Mouse (Mus musculus) layer of hippocampus, postnatal 14 days (tissue): ENCODE data around the gene Pepd. TPM values are rescaled to one million over a fixed set of nuclear protein-coding genes. Genes with fewer than 3 reads are reported as not detected.

Experiments used
- DNase-seq, 2 experiments: peaks; one replicate each; pipeline ENCODE4 v3.0.0; 2021 to 2022; ENCODE audit warnings: low spot score in 2 of 2, mixed read lengths in 1 of 2
- total RNA-seq, 2 experiments: library from RNA; stranded (reverse); gene quantifications; 2 replicates each; pipeline ENCODE4 v1.2.3; 2021

Pepd gene
- total RNA-seq, 2 experiments from 2014 or later = 34.9 to 35.6 TPM

DNA sequence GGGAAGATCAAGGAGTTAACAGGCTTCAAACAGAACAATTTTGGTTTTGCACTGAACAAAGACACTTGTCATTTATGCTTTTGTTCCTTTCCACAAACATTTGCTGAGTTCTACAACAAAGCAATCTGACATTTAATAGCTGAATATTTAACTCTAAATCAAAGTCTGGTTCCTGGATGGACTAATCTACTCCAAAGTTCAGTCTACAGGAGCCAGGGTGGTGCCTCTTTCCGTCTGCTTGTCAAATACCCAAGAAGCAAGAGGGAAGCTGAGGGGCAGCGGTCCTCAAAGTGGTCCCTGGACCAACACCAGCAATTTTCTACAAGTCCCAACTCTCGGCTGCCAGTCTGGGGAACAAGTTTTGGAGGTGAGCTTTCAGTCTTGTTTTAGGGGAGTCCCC, 141.0 kb downstream of the Pepd start:
- DNase-seq = no peak

DNA sequence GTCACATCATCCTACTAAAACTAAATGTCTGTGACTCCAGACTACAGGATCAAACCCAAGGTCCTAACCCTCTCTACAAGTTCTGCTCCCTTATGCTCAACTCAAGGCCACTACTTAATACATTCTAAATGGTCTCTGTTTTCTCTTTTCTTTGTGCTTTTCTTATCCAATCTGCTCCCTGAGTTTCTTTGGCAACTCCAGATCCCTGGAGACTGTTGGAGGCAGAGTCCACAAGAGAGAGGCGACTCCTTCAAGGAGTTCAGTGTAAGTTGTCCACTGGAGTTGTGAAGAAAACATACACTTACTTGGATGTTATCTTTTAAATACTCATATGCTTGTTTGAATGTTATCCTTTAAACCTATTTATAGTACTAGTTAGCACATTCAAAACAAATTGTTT, 142.1 kb downstream of the Pepd start:
- no peak for DNase-seq

DNA sequence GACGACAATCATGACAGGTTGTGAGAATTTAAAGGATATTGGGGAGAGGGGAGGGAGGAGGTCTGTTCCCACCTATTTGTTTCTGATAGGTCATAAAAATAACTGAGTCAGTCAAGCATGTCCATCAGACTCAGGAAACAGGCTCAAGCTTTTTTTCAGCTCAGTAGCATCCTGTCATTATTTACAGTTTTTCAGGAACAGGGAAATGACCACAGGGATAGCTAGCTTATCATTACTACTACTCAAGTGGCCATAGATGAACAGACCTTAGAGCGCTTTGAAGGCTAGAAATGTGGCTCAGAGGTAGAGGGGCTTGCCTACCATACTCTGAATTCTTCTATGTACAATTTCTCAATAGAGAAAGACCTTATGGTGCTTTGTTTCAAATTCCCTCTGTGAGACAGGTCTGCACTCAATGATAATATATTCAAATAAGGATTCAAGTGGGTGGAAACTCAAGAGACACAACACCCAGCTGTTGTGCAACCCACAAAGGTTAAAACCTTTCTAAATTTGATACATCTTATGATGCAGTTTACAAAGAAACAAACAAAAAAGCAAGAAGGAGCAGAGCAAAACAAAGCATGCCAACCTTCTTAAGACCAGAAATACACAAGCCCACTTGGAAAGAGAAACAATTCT, 142.9 kb downstream of the Pepd start:
- no peak for DNase-seq

DNA sequence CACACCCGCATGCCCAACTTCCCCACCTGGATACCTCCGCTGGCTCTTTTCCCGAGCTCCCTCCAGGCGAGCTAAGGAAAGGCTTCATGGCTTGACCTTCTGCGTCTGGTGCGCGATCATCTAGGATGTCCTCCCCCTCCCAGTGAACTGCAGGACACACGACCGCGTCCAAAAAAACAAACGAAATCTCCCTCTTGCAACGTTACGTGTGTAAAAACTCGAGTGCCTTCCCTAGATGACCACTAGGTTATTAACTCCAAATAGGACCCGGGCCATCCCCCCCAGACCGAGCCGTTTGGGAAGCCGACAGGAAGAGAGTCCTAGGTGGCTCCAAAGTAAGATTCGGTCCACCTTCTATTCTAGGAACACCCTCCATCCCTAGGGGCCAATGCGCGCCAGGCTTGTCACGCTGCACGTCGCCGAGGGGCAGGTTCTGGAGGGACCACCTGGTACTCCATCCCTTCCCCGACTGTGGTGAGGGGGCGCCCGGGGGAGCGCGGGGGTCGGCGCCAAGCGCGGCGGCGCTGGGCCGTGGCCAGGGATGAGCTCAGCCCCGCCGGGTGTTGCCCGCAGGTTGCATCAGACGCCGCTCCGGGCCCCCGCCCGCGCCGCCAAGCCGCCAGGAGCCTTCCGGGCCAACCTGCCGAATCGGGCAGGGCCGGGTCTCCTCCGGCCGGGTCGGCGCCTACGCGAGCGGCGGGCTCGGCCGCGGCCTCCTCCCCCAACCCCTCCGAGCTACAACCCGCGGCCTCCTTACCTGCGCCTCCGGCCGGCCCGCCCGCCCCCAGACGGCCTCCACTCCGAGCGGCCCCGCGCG, 143.6 kb downstream of the Pepd start:
- peak; percentile 72 to 79 for DNase-seq

DNA sequence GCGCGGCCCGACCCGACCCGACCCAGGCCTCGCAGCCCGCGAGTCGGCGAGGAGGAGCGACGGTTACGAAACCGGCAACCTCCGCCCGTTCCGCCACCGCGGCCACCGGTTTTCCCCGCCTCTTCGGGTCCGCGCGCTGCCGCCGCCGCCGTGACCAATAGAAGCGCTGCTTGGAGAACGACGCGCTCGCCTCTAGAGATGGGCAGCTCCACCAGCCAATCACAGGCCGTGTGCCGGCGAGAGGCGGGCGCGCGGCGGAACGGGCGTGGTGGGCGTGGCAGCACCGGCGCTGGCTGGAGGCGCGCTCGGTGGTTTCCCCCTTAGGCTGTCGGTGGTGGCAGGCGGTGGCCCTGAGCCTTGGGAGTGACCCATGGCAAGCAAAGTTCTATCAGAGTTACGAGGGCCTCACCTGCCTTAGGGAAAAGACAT, 144.3 kb downstream of the Pepd start, which contains the start of gene Cebpg:
Gene Cebpg (minus strand): TSS at position 138 of the 429 bp plus-strand sequence.
- DNase-seq = peak; percentile 97 to 98

DNA sequence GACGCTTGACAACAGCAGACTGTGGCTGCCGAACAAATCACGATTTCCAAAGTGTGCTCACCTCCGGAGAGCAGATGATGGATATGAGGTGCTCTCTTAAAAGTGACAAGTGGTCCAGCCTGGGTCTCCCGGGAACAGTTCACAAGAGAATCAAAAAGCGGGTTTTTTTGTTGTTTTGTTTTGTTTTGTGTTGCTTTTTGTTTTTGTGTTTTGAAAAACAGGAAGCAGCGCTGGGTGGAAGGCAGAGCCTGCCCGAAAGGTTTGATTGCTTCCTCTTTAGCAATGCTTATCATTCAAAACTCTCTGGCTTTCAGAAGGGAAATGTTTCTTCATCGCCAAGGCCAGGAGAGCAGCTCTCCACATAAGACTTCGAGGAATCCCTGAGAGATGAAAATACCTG, 144.8 kb downstream of the Pepd start:
- no peak for DNase-seq

DNA sequence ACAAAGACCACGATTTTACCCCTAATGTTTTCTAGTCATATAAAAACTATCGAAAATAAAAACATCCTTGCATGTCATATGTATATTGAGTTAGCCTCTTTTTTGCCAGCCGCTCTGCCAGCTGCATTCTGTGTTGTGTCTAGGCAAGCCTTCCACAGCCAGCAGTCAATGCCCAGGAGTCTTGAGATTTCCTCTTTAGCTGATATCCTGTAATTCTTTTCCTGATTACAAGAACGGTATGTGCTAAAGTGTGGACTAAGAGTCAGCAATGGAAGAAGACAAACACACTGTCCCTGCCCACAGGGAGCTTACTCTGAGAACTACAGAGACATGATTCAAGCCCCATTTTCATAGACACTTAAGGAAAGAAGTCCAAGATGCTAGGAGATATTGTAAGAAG, 145.4 kb downstream of the Pepd start:
- no peak for DNase-seq

DNA sequence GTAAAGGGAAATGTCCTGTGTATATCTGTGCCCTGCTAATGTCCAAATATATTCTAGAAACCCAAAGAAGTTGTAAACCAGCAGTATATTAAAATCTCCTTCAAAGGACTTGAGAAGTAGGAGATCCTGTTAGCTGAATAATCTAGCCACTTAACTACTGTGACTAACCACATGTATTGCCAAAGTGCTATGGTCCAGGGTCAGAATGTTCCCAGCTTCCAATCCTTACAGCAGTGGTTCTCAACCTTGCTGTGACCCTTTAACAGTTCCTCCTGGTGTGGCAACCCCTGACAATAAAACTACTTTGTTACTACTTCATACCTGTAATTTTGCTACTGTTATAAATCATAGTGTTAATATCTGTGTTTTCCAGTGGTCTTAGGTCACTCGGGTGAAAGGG, 146.2 kb downstream of the Pepd start:
- no peak for DNase-seq

DNA sequence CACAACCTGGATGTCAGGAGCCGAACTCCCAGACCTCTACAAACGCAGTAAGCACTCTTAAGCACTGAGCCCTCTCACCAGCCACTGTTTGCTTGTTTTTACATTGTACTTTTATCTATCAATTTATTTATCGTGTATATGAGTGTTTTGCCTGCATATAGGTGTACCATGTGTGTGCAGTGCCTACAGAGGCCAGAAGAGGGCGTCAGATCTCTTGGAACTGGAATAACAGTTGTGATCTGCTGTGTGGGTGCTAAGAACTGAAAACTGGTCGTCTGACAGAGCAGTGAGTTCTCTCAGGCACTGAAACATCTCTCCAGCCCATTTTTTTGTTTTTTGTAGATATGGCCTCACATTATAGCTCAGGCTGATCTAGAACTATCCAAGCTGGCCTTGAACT, 147.3 kb downstream of the Pepd start:
- DNase-seq = no peak

DNA sequence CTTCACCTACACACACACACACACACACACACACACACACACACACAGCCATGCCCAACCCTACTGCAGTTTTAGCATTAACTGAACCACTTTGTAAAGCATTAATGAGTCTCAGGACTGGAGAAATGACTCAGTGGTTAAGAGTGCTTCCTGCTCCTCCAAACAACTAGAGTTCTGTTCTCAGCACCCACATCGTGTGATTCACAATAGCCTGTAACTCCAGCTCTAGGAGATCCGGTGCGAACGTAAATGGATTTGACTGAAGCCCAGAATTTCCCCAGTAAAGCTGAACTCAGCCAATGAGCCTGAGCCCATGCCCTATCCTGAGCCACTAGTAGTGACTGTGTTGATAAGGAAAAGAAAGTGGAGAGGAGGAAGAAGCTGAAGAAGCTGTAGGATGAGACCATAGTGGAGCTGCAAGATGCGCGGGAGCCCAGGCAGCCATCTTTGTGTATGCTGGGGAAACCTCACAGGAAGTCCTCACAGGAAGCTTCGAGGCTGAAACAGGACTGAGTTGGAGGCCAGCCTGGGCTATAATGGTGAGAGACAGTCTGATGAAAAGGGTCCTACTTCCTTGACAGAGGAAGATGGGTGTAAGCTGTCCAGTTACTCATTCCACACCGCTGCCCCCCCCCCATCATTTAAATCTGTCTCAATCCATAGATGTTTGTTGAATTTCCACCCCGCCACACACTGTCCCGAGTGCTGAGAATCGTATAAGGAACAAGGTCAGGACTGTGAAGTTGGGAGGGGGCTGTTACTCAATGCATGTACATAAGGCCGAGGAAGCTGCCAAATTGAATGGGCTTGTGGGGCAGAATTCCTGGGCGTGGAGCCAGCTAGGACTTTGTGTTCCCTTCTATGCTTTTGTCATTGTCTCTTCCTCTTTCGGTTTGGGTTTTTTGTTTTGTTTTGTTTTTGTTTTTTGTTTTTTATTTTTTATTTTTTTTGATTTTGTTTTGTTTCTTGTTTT, 152.4 kb downstream of the Pepd start:
- peak in 1 of 2 experiments; percentile 52 for DNase-seq

DNA sequence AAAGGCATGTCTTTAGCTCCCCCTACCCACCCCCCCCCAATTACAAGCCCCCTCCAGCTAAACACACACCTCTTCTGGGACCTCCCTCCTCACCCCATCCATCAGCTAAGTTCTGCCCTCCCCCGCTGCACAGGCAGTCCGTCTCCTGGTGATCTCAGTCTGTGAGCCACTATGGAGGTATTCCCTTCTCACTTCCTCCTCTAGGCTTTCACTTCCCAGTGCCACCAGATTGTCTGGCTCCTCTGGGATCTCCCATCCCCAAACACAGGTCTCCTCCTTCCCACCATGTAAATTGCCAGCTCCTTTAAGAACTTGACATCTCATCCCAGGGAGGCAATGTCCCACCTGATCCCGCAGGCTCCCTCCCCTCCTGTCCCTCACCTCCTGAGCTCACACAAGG, 153.8 kb downstream of the Pepd start:
- no peak for DNase-seq

DNA sequence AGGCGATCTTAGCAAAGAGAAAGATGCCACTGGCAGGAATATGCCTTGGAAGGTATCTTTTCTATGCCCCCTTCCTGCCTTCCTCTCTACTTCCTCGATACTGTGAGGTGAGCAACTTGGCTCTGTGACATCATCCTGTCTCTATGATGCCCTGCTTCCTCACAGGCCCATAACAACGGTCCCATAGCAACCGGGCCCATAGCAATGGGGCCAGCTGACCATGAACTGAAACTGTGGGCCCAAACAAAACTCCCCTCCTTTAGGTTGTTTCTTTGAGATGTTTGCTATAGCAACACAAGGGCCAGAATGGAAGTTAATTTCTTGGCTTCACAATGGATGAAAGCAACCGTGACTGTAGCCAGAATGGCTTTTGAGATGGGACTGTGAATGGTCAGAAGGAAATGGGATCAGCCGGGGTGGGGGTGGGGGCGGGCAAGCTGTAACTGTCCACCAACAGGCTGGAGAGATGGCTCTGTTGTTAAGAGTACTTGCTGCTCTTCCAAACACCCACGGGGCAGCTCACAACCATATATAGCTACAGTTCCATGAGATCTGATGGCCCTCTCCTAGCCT, 154.5 kb downstream of the Pepd start:
- DNase-seq = no peak

DNA sequence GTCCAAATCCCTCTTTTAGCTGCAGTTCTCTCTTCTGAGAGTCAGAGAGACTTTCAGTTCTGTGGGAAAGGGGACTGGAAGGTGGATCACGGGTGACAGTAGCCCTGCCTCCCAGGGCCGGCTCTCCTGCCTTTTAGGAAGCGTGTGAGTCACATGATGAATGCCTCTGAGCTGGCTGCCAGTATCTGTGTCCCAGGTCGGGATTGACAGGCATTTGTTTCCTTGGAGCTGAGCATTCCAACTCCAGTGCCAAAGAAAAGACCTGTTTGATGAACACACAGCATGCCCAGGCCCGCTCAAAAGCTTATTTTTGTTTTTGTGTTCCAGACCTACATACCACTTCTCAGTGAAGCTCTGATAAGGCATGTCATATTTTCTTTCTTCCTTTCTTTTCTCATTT, 164.5 kb downstream of the Pepd start:
- no peak for DNase-seq

DNA sequence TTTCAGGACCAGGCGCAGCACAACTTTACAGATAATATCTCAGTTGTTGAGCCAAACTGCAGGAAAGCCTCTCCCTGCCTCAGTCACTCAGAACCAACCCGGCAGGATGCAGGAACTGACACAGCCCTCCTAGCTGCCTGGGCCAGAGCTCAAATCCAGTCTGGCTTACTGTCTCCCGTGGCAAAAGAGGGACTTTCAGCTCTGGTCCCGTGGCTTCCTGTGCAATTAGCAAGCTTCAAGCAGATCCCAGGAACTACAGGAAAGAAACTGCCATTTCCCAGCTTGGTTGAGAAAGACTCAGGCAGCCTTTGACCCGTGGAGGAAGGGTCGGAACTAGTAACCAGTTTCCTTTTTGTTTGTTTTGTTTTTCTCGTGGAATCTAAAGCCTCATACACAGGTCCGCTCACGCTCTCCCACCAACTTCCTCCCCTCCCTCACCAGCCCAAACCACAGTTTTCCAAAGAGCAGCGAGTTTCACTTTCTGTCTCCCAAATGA, 168.7 kb downstream of the Pepd start:
- DNase-seq = no peak

DNA sequence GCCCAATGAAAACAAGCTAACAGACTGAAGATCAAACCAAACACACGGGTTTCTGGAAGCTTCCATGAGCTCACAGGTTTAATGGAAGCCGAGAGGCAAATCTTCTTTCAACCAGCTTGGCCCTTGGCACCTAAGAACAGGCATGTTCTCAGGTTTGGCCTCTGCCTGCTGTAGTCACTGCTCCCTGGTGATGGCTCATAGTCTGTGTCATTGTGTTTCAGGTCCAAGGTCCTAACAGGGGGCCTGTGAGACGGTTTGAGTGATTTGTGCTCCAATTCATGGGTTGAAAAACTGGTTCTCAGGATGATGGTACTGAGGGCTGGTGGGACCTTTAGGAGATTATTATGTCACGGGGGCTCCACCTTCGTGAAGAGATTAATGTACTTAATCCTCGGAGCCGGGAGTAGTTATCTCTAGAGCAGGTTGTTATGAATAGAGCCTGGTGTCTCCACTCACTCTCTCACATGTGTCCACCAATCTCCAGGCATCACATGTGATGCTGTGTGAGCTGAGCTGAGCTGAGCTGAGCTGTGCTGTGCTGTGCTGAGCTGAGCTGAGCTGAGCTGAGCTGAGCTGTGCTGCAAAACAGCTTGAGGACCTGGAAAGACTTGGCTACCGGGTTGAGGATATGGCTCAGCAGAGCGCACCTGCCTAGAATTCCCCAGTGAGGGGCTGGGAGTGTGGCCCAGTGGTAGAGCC, 169.4 kb downstream of the Pepd start:
- DNase-seq = no peak

DNA sequence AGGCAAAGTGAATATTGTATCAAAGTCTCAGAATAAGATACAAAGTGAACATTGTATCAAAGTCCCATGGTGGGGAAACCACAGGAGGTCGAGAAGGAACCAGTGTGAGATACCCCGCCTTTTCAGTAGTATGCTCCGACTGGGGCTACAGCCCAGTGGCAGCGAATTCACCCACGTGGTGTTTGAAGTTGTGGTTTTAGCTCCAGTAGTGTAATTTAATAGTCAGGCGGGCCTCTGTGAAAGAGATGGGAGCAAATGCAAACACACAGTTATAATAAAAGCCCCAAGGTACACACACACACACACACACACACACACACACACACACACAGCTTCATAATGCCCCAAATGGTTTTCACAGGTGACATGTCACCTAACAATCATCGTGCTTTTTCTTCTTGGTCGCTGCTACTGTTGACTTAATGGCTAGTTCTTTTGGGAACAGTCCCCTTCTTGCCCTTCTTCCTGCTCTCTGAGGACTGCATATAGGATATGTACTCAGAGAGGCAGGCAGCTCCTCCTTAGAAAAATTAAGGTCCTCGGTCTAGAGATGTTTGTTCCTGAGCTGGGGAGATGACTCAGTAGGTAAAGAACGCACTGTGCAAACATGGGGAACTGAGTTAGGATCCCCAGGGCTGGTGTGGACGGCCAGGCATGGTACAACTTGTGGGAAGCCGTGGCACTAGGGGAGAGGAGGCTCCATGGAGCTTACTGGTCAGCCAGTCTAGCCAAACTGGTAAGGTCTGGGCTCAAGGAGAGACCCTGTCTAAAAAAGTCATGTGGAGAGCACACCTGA, 172.6 kb downstream of the Pepd start:
- no peak for DNase-seq

DNA sequence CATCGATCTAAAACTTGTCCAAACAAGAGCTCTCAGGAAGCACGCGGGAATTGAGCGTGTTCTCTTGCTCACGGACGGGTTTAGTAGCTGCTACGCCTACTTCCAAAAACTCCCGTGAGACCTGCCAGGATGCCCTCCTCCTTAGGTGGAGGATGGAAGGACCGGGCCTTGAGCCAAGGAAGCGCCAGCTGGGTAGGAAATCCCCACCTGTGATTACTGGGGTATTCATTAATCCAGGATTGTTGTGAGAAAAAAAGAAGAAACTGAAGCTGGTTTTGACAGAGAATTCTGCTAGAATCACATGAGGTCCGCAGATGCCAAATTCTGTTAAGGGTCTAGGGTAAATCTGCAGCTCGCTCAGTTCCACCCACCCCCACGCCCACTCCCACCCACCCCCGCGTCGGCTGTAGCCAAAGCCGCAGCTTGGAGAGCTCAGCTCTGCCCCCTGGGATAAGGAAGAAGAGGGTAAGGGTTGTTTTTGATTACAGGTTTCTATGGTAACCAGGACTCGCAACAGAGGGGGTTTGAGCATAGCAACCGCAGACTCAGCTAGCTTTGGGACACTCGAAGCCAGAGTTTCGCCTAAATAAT, 174.2 kb downstream of the Pepd start:
- peak; percentile 38 to 45 for DNase-seq

DNA sequence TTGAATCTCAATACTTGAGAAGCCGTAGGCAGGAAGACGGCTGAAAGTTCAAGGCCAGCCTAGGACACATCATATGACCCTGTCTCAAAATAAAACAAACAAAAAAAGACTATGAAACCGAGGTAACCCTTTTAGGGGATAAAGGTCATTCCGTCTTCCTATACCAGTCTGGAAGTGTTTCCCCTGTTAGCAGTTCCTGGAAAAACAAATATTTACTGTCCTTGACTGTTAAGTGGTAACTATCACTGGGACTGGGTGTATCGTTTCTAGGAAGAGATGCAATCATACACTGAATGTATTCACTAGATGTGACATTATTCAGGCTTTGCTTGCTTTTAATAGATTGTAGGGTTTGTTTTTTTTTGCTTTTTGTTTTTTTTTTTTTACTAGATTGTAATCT, 178.4 kb downstream of the Pepd start:
- DNase-seq = no peak
